Mouse (Mus musculus): ENCODE data around the gene 2010111I01Rik.
"Not testable (repeated sequence)": the region's sequence is repeated elsewhere in the genome, so short reads cannot be mapped to it uniquely, and the experiment has no call there.

Gene 2010111I01Rik

GRCm38 (mm10) chr13:63291016-63291415 lies 326.3 kb downstream of the 2010111I01Rik start:
- no peak for DNase-seq (ENCODE audit: low spot score)

GRCm38 (mm10) chr13:63293647-63294046 lies 329.0 kb downstream of the 2010111I01Rik start:
- no peak for DNase-seq (ENCODE audit: low spot score)

GRCm38 (mm10) chr13:63294359-63295193 lies 329.9 kb downstream of the 2010111I01Rik start:
- DNase-seq (ENCODE audit: low spot score), result peak; percentile 58

GRCm38 (mm10) chr13:63296300-63296699 lies 331.6 kb downstream of the 2010111I01Rik start:
- no peak for DNase-seq (ENCODE audit: low spot score)

- DNase-seq (ENCODE audit: low spot score), result no peak
These were observed 332.3 kb downstream of the 2010111I01Rik start for GRCm38 (mm10) chr13:63297003-63297402.

- DNase-seq (ENCODE audit: low spot score), result no peak
These were observed 333.2 kb downstream of the 2010111I01Rik start for GRCm38 (mm10) chr13:63297933-63298332.

GRCm38 (mm10) chr13:63298931-63299330 lies 334.2 kb downstream of the 2010111I01Rik start:
- no peak for DNase-seq (ENCODE audit: low spot score)

- DNase-seq (ENCODE audit: low spot score), result no peak
These were observed 336.2 kb downstream of the 2010111I01Rik start for GRCm38 (mm10) chr13:63300929-63301328.

GRCm38 (mm10) chr13:63301764-63302209 lies 337.1 kb downstream of the 2010111I01Rik start:
- no peak for DNase-seq (ENCODE audit: low spot score)

GRCm38 (mm10) chr13:63302381-63302780 lies 337.7 kb downstream of the 2010111I01Rik start:
- no peak for DNase-seq (ENCODE audit: low spot score)

- no peak for DNase-seq (ENCODE audit: low spot score)
These were observed 339.6 kb downstream of the 2010111I01Rik start for GRCm38 (mm10) chr13:63304124-63304792.

- DNase-seq (ENCODE audit: low spot score), result no peak
These were observed 340.1 kb downstream of the 2010111I01Rik start for GRCm38 (mm10) chr13:63304799-63305159.

- no peak for DNase-seq (ENCODE audit: low spot score)
These were observed 340.7 kb downstream of the 2010111I01Rik start for GRCm38 (mm10) chr13:63305160-63306011.

- DNase-seq (ENCODE audit: low spot score), result no peak
These were observed 342.1 kb downstream of the 2010111I01Rik start for GRCm38 (mm10) chr13:63306768-63307167.

- DNase-seq (ENCODE audit: low spot score), result no peak
These were observed 344.9 kb downstream of the 2010111I01Rik start for GRCm38 (mm10) chr13:63309563-63309962.

- DNase-seq (ENCODE audit: low spot score), result no peak
These were observed 346.5 kb downstream of the 2010111I01Rik start for GRCm38 (mm10) chr13:63311156-63311555.

- no peak for DNase-seq (ENCODE audit: low spot score)
These were observed 348.6 kb downstream of the 2010111I01Rik start for GRCm38 (mm10) chr13:63313247-63313646.

- DNase-seq (ENCODE audit: low spot score), result no peak
These were observed 349.3 kb downstream of the 2010111I01Rik start for GRCm38 (mm10) chr13:63313748-63314607.

GRCm38 (mm10) chr13:63314608-63314920 lies 349.9 kb downstream of the 2010111I01Rik start:
- no peak for DNase-seq (ENCODE audit: low spot score)

GRCm38 (mm10) chr13:63315111-63315510 lies 350.4 kb downstream of the 2010111I01Rik start:
- not testable (repeated sequence) for DNase-seq (ENCODE audit: low spot score)

GRCm38 (mm10) chr13:63315777-63316176 lies 351.1 kb downstream of the 2010111I01Rik start:
- DNase-seq (ENCODE audit: low spot score), result no peak
